Mouse (Mus musculus) liver, adult 2 months (tissue): ENCODE measurements around the gene Acaa1a.

Source experiments
- CTCF ChIP-seq: fragments of 200-500 bp; IDR thresholded peaks from 2 replicates; pipeline ENCODE4 v1.5.1; 2011; ENCODE audit warnings: low read depth, low read length, control low read depth
- POLR2A ChIP-seq: fragments of 200-500 bp; IDR thresholded peaks from 2 replicates; pipeline ENCODE4 v1.6.1; 2011; ENCODE audit warnings: low read length, control low read depth; ENCODE audit not compliant: insufficient read depth; ENCODE audit errors: extremely low read depth

- TF ChIP-seq CTCF = no peak
- no peak for TF ChIP-seq POLR2A
Measured at GRCm38 (mm10) chr9:119350947-119351705, 11.7 kb downstream of the Acaa1a start.
